Mouse (Mus musculus): ENCODE data around the gene Cbx1.
"Not testable (repeated sequence)": the region's sequence is repeated elsewhere in the genome, so short reads cannot be mapped to it uniquely, and the experiment has no call there.

Cbx1 gene

DNA sequence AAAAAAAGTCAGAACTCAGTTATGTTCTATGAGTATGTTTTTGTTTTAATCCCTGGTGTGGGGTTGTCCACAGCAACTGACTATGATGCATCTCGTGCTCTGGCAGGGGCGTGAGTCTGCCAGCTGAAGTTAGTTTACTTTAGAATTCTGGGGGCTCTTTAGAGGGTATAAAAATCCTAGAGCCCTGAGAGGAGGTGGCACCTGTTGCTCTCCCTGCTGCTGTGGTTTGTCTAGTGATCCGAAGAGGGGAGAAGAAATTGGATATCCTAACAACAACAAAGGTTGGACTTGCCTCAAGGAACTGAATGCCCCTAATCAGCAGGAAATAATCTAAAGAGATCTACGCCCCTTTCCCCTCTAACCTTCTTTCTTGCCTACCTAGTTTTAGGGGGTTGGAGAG is 49.4 kb downstream of the Cbx1 start:
- DNase-seq (ENCODE audit: low spot score in 2 of 2) = no peak

DNA sequence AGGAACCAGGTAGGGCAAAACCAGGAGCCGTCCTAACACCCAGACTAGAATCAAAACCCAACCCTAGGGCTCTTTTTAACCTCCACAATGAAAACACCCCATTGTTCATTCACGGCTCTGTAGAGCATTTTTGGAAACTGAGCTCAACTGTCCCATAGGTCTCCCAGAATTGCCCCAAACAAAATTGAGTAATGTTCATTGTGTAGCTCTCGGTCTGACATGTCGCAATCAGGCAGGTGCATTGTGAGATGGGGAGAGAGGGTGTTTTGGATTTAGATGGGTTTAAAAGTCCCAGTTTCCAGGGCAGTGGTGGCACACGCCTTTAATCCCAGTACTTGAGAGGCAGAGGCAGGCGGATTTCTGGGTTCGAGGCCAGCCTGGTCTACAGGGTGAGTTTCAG is 50.5 kb downstream of the Cbx1 start:
- no peak for DNase-seq (ENCODE audit: low spot score in 2 of 2)

DNA sequence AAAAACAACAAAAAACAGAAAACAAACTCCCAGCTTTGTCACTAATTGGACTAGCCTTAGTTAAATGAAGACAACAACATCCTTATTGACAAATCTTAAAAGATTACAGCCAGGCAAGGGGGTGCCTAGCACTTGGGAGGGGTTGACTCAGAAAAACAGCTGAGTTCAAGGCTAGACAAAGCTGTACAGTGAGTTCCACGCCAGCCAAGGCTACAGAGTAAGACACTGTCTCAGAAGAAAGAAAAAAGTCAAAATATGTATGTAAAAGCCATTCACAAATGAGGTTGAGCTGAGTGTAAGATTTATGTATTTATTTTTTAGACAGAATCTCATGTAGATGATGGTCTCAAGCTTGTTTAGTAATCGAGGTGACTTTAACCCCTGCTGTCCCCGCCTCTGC is 51.0 kb downstream of the Cbx1 start:
- no peak for DNase-seq (ENCODE audit: low spot score in 2 of 2)

DNA sequence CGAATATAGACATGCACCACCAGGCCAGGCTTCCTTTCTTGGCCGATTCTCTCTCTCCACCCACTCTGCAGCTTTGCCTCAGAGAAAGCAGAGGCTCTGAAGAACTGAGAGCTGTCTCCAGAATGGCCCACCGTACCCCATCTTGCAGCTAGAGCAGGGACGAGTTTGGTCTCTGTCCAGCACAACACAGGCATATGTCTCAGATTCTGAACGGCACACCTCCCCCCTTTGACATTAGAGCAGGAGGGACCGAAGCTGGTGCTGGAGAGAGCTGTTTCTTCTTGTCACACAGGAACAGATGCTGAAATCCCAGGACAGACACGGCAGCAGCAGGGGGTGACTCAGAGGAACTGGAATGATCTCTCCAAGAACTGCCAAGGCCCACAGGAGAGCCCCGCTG is 51.4 kb downstream of the Cbx1 start:
- DNase-seq (ENCODE audit: low spot score in 2 of 2) = no peak

DNA sequence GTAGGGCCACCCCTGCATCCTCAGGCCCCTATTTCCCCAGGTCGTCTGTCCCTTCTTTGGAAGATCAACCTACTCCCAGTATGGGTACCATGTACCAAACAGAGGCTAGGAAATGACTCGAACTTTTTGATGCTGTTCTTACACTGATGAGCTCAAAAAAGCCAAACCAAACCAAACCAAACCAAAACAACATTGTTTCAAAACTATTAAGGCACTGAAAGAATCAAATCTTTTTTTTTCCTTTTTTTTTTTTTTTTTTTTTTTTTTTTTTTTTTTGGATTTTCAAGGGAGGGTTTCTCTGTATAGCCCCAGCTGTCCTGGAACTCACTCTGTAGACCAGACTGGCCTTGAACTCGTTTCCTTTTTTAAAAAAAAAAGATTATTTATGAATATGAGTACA is 54.7 kb downstream of the Cbx1 start:
- DNase-seq (ENCODE audit: low spot score in 2 of 2) = no peak

DNA sequence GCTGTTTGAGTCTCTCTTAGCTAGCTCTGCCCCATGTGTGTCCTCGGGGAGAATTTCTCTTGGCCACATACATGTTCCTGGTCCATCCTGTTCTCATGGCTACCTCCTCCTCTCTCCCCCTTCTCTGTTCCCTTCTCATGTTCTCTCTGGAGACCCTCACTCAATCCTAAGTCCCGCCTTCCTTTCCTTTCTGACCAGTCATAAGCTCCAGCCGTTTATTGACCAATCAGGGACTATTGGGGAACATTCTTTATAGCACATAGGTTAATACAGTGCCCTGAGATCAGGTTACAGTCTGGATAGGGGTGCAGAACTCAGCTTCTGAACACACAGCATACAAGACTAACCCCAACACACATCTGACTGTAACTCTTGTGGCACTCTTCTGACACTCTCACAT is 58.3 kb downstream of the Cbx1 start:
- DNase-seq (ENCODE audit: low spot score in 2 of 2) = no peak

DNA sequence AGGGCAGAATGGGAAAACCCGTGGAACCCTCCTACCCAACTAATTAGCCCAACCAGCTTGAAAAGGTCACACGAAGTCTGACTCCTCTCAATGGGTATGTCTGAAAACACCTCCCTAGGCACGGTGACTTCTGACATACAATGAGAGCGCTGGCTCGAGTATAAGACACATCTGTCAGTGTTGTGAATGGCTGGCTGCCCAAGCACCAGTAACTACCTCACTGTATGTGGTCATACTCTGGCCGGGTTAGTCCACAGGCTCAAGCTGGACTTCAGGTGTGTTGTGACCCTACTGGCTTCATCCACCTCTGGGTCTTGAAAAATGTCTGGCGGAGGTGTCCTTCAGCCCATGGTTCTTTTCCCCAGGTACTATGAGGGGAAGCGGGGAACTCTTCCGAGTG is 59.8 kb downstream of the Cbx1 start:
- DNase-seq (ENCODE audit: low spot score in 2 of 2) = no peak

DNA sequence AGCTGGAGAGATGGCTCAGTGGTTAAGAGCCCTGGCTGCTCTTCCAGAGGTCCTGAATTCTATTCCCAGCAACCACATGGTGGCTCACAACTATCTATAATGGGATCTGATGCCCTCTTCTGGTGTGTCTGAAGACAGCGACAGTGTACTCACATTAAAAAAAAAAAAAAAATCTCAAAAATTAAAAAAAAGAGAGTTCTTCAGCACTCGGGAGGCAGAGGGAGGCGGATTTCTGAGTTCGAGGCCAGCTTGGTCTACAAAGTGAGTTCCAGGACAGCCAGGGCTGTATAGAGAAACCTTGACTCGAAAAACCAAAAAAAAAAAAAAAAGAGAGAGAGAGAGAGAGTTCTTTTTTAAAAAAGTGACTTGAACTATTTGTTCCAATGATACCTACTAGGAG is 60.2 kb downstream of the Cbx1 start:
- not testable (repeated sequence) for DNase-seq (ENCODE audit: low spot score in 2 of 2)

DNA sequence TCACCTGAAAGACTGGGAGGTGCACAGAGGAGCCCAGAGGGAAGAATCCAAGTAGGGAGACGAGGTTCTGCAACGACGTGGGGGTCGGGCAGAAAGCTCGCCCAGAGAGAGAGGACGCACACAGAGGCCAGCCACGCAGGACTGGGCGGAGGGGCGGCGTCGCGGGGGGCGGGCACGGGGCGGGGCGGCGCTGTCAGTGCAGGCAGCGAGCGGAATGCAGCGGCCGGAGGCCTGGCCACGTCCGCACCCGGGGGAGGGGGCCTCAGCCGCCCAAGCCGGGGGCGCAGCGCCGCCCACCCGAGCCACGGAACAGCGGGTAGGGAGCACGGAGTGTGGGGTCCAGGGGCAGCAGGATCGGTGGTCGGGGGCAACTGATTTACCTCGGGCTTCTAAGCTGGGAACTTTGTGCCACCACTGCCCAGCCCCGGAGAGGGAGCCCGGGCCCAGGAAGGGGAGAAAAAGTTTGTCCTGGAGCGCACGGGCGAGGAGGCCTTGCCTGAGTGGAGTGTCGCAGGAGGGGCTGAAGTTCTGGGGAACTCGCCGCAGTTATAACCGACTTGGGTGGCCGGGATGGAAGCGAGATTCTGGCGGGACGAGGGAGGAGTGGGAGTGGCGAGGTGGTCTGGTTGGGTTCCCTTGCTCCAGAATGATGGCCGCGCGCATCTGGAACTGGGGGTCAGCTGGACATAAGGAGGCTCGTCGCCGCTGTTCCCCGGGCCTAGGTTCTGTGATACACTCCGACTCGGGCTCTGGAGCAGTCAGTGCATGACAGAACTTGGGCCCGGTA is 60.9 kb downstream of the Cbx1 start, which contains the start of gene Copz2:
Copz2 (plus strand) TSS at position 190 of the 787 bp plus-strand sequence.
- DNase-seq (ENCODE audit: low spot score in 2 of 2) = no peak

DNA sequence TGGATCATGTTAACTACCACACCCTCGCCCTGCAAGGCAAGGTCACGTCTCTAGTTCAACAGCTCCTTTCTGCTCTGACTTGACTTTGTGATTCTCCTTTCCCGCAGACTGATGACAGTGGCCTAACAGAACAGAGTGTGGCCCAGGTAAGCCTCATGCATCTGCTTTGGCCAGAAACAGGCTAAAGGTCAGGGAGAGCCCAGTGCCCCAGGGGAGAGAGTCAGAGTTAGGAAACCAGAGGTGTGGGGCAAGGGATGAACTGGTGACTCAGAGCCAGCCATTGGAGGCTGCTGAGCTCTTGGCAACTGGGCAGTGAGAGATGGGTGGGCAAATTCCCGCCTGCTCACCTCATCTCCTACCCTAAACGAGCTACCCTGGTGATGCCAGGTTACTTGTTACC is 68.5 kb downstream of the Cbx1 start:
- DNase-seq (ENCODE audit: low spot score in 2 of 2) = no peak

Data from frontal cortex, postnatal 25 days (tissue).